Mouse (Mus musculus) urinary bladder, adult 2 months (tissue): ENCODE results near the gene Crtc1. TPM values are rescaled to one million over a fixed set of nuclear protein-coding genes. Genes with fewer than 3 reads are reported as not detected.
A peak's percentile ranks its signal among the peaks of the same experiment; 100 is the strongest.

Source experiments
- DNase-seq: peaks from one replicate; pipeline ENCODE4 v3.0.0; 2022; ENCODE audit warnings: low spot score
- polyA plus RNA-seq: library from polyadenylated mRNA; depleted of rRNA; stranded (reverse); fragments of >200 nt; gene quantifications from 2 replicates; pipeline ENCODE4 v1.2.3, GENCODE M21; 2012

Gene Crtc1
- polyA plus RNA-seq, 1 experiment: 7.9 TPM

DNA sequence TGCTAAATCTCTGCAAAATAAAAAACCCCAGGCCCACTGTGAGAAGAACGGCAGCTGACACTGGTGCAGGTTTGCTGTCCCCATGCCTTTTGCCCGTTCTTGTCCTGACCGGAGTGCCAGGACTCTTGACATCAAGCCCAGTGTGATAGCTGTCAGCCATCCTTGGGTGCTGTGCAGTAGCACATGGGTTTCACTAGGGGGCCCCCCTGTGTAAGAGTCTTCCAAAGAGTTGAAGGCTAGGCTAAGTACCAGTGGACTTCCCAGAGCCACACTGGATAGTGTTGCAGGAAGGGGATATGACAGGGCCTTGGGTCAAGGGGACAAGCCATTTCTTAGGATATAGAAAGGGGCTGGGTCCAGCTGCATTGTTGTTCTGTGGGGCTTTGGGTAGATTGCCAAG, 56.1 kb downstream of the Crtc1 start:
- DNase-seq: no peak

DNA sequence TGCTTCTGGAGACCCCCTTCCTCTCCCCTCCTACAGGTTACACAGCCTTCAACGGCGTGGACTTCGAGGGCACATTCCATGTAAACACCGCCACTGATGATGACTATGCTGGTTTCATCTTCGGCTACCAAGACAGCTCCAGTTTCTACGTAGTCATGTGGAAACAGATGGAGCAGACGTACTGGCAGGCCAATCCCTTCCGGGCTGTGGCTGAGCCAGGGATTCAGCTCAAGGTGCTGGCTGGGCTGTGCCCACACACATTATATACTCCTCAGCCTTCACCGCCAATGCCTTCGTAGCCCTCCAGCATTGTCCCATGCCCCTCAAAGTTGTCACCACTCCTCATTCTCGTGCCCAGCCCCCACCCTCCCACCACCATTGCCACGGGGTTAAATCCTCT, 59.3 kb downstream of the Crtc1 start:
- DNase-seq: no peak

DNA sequence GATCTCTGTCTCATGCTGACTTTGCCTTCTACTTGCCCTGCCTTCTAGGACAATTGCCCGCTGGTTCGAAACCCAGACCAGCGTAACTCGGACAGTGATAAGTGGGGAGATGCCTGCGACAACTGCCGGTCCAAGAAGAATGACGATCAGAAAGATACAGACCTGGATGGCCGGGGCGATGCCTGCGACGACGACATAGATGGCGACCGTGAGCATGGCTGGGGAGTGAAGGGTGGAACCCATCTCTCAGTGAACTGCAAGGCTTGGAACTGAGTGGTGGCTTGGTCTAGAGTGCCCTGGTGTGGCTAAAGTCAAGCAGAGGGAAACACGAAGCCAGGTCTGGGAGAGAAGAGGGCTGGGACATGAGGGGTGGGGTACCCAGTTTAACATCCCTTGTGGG, 62.3 kb downstream of the Crtc1 start:
- DNase-seq: no peak

DNA sequence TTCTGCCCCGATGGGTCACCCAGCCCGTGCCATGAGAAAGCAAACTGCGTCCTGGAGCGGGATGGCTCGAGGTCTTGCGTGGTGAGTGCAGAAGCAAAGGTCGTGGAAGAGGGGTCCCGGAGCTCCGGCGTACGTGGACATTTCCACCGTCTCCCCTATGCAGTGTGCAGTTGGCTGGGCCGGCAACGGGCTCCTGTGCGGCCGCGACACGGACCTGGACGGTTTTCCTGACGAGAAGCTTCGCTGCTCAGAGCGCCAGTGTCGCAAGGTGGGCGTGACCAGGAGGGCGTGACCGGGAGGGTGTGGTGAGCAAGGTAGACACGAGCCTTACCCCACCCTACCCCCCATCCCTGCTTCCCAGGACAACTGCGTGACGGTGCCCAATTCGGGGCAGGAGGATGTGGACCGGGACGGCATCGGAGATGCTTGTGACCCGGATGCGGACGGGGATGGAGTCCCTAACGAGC, 63.1 kb downstream of the Crtc1 start:
- DNase-seq: no peak

DNA sequence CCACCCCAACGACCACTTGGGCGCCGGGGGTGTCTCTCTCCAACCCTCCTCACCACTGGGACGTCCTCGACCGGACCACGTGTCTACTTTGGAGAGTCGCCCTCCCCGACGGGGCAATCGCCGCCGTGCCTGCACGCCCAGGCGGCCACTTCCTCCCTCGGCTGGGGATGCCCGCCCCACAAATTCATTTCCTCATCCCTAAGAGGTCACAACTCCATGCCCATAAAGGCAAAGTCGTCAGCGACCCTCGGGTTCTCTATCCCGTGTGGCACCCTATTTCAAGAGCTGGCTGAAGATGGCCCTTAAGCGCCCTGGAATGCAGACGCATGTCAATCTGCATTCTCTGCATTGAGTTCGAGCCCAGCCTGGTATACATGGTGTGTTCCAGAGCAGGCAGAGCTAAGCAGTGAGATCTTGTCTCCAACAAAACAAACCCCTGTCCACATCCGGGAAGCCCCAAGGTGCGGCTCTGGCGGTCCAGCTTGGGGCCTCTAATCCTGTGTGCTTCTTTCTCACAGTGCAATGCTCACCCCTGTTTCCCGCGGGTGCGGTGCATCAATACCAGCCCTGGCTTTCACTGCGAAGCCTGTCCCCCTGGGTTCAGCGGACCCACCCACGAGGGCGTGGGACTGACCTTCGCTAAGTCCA, 64.0 kb downstream of the Crtc1 start:
- no peak for DNase-seq

DNA sequence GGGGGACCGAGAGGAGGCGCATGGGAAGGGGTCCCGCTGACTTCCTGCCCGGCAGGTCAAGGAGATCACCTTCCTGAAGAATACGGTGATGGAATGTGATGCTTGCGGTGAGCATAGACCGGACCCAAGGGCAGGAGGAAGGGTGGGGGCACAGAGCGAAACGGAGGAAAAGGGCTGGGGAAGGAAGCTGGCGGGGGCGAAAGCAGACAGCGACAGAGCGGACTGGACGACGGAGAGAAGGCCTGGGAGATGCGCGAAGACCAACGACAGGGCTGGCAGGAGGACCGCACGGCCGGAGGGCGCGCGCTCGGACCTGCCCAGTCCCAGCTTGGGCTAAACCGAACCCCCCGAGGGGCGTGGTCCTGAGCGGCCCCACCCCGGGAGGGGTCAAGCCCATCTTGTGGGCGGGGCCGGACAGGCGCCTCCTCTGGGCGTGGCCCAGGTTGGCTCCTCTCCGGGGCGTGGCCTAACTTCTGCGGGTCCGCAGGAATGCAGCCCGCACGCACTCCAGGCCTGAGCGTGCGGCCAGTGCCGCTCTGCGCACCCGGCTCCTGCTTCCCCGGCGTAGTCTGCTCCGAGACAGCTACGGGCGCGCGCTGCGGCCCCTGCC, 65.0 kb downstream of the Crtc1 start:
- DNase-seq: peak; percentile 55

DNA sequence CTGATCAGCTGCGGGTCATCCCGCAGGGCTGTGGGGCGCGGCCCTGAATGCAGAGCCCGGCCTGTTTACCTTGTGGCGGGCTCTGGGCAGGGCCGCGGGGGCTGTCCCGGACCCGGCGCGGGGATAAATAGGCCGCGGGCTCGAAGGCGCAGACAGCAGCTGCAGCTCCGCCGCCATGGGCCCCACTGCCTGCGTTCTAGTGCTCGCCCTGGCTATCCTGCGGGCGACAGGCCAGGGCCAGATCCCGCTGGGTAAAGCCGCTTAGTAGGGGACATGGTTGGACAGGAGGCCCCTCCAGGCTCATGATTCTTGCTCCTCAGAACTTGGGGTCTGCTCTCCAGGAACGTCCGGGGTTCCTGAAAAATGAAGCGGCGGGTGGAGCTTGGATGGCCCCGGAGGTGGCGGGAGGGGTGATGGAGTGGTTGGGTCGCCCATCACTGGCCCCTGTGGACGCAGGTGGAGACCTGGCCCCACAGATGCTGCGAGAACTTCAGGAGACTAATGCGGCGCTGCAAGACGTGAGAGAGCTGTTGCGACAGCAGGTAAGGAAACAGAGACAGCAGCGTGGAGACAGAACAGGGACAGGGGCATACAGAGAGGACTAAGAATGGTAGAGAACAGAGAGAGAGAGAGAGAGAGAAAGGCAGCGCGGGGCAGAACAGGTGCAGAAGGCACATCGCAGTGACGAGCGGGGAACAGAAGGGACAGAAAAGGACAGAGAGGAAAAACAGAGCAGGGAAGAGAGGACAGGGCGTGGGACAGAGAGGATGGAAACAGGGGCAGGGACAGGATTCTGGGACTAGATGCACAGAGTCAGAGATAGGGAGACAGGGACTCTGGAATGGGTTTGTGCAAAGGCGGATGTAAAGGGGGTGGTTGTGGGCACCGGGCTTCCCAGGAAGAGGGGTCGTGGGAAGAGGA, 65.7 kb downstream of the Crtc1 start, which contains the start of gene Comp:
Gene Comp (plus strand): TSS at position 162 of the 921 bp plus-strand sequence.
- DNase-seq: no peak

DNA sequence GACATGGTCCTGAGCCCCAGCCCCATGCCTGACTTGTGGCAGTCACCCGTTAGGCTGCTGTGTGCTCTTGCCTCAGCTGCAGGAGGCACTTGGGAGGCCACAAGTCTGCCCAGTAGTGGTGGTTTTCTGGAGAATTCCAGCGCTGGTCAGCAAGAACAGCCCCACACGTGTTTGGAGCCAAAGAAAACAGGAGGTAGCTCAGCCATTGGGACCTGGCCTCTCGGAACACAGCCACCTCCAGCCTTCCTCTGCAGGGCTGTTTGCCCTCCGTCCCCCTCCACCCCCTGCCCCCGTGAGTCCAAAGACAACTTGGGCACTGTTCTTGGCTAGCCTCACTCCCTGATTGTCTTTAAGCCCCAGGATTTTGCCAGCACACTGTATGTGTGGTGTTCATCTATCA, 67.4 kb downstream of the Crtc1 start:
- no peak for DNase-seq

DNA sequence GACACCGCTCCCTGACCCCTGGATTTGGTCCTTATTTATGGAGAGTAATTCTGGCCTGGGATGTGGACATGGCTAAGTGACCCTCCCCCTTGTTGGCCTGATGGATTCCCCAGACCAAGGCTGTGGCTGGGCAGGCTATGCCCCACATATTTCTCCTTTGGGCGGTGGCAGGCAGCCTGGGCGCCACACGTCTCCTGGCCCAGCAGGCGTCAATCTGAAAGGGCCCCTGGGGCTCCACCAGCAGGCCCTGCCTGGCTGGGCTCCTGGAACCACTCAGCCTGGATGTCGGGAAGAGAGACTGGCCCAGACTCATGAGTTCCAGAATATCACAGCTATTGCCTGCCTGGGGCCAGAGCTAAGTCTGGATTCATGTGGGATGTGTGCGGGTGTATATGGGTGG, 68.9 kb downstream of the Crtc1 start:
- no peak for DNase-seq

DNA sequence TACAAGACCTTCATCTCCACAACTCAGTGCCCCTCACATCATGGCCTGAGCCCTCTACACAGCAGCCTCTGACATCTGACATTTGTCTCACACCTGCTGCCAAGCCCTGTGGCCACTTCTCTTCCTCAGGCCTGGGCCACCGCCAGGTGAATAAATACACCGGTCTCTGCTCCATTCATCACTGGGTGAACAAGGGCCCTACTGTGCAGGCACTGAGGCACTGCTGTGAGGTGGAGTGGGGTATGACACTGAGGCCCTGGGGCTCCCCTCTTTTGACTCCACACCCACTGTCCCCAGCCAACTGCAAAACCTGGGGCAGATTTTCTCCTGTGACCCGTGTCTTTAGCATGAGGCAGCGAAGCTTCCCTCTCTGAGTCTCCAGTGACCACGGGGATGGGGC, 72.8 kb downstream of the Crtc1 start:
- DNase-seq: no peak

DNA sequence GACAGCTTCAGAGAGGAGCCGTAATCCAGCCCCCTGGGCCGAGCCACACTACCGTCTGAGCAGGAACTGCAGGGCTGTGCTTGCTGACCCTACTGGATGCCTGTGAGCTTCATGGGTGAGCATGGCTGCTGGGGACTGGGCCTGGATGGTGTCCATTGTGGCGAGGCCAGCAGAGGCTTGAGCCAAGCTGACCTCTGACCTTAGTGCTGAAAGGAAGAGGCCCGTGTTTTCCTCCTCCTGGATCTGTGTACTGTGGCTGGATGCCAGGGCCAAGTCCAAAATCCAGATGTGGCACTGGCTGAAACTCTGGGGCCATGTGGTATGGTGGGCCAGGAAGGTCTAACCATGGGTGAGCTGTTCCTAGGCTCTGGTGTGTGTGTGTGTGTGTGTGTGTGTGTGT, 75.3 kb downstream of the Crtc1 start:
- no peak for DNase-seq

DNA sequence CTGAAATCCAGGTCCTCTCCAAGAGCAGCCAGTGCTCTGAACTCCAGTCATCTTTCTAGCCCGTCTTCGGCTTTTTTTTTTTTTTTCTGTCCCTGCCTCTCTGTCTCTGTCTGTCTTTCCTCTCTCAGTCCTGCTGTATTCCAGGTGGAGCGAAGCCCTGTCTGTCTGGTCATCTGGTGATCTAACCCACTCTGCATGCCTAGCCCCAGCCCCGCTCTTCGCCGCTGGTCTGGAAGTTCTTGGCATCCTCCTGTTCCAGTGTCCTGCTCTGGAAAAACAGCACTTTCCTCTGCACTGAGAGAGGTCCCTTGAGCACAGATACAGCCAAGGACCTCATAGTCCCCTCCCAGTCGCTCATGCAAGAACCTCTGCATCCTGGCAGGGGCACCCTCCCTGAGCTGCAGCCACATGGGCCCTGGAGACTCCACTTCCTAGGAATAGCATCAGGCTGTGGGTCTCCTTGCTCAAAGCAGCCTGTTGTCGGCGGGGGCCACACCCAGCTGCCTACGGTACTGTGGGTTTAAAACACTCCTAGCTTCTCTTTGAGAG, 77.8 kb downstream of the Crtc1 start:
- DNase-seq: no peak

DNA sequence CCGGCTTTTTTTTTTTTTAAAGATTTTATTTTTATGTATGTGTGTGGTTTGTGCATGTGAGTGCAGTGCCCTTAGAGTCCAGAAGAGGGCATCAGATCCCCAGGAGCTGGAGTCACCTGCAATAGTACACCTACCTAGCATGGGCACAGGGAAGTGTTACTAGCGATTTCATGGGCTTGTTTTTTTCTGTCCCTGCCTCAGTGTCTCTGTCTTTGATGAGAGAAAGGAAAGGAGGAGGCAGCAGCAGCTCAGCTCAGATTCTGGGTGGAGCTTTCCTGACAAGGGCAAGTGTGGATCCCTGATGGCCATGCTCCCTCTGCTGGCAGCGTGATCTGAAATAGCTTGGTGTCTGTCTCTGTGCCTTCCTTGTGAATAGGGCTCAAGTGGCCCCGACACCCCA, 78.6 kb downstream of the Crtc1 start:
- DNase-seq: no peak

DNA sequence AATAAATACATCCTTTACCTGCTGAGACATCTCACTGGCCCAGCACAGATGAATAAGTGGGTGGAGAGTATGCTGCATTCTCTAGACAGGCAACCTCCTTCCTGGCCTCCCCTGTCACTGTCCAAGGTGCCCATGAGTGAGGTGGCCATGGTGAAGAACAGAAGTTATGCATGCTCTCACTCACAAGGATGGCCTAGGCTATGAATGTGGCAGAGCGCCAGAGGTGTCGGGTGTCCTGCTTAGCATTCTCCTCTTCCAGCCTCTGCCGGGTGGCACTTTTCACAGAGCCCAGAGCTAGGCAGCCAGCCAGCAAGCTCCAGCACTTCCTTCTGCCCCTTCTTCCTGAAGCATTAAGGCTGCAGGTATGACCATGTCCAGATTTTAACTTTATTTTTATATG, 80.0 kb downstream of the Crtc1 start:
- DNase-seq: no peak

DNA sequence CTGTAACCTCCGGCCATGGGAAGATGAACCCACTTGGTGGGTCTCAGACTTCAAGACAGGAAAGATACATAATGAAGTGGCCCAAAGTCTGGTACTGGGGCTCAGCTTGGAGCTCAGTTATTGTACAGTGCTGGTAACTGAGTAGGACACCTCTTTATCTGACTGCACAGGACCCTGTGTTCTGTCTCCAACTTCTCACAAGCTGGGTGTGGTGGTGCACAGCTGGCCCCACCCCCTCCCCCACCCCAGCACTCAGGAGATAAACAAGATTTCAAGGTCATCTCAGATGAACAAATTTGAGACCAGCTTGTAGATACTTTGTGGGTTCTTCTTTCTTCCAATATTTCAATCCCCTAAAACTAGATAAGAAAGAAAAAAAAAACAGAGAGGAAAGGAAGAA, 83.3 kb downstream of the Crtc1 start:
- DNase-seq: no peak

DNA sequence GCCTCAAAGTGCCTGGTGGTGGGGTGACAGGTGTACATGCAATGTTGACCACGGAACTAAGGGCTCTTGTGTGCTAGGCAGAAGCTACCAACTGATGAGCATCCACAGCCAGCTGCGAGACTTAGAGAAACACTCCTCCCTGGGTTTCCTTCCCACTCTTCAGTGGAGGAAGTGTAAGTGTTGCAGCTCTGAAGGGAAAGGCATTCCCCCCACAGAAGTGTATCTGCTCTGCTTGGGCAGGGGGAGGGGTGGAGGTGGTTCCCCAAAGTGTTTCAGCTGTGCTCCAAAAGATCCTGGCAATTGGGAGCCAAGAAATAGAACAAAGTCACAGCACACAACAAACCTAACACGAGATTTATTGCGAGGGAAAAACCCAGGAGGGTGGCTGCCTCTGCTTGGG, 85.4 kb downstream of the Crtc1 start:
- DNase-seq: no peak

DNA sequence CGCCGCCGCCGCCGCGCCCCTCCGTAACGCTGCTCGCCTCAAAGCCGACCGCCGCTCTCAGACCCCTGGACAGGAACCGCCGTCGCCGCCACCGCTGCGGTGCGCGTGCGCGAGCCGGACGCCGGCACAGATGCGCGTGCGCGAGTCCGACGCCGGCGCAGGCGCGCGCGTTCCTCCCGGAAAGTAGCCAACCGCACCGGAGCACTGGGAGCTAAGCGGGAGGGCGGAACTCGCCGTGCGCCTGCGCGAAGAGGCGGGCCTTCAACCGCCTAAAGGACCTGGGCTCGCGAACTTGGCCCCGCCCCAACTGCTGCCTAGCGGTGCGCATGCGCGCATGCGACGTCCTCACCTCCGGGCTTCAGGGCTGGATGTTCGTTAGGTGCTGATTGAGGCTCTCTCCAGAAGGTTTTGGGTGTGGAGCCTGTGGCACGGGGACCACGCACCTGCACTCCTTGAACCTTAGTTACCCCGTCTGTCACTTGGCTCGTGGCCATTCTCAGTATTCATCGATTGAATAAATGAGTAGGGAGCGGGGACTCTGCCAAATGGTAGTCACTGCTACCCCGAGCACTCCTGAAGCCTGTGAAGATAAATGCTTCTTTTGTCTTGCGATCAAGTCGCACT, 86.1 kb downstream of the Crtc1 start, which contains the start of gene Upf1:
Gene Upf1 (minus strand): TSS at position 85 of the 624 bp plus-strand sequence.
- DNase-seq: peak; percentile 99

DNA sequence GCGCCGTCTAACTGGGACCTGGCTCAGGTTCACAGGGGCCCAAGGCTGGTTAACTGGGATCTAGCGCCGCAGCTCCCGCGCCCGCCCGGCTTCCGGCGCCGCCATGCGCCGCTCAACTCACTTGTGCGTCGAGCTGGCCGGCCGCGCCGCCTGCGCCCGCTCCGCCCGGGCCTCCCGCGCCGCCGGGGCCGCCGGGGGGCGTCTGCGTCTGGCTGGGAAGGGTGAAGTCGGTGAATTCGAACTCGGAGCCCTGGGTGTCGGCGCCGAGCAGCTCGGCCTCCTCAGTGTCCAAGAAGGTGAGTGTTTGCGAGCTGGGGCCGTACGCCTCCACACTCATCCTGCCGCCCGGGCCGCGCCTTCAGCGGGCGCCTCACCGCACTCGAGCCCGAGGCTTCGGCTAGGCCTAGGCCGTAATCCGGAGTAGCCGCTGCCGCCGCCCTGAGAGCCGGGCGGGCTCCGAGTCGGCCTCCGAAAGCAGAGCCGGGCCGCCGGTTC, 86.7 kb downstream of the Crtc1 start:
- no peak for DNase-seq

DNA sequence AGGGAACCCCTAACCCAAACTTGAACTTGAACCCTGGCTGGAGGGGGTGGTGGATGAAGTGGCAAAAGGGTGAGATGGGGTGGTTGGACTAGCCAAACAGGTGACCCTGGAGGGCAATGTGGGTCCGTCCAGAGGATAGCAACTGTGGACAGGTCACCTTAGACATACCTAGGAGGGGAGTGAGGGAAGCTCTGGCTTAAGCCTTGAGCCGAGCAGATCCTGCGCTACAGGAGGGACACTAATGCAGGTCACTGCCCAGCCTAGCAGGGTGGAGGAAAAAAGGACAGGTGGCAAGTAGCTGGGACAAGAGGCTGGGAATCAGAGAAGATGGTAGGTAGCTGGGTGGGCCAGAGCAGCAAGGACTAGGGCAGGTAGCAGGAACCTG, 87.4 kb downstream of the Crtc1 start:
- no peak for DNase-seq

DNA sequence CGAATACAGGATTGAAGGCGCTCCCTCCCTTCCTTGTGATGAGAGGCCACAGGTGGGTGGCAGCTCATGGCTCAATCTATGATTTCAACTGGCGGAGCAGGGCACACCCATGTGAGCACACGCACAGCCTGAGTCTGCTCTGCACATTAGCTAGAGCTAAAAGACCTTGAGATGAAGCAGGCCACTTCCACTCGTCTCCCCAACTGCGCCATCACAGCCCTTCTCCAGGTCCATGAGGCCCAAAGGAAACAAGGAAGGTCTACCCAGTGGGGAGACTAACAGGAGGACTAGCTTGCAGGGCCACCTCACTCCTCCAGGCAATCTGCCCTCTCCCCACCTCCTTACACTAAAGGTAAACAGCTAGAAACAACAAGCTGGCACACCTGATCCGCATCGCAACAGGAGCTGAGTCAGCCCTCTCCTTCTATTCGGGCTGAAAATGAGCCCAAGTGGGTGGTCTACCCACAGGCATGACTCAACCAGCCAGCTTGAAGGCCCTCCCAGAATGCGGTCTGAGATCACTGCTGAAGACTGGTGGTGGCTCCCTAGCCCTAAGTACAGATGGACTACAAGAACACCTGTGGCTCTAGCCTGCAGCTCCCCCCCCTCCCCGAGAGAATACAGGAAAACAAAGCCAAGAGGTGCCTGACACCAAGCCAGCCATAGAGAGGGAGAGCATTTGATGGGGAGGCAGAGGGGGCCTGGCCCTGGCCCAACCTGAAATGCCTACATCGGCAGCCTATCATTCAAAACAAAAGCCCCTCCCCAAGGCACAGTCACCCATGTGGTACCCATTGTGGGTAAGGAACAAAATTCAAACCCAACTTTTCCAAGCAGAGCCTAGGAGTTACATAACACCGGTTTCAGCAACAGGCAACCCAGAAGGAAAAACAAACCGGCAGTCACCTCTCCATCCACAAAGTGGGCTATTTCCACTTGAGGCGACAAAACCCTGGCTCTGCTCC, 88.1 kb downstream of the Crtc1 start:
- no peak for DNase-seq
